Mouse (Mus musculus) lung, postnatal 0 days (tissue): Measurements from ENCODE around the gene Erc2.

Experiments used
- CTCF ChIP-seq: IDR thresholded peaks from 2 replicates; pipeline ENCODE4 v1.5.1; 2016; ENCODE audit warnings: antibody characterized with exemption, mild to moderate bottlenecking
- EP300 ChIP-seq: IDR thresholded peaks from 2 replicates; pipeline ENCODE4 v1.6.1; 2016; ENCODE audit warnings: antibody characterized with exemption, mild to moderate bottlenecking, control low read depth

DNA sequence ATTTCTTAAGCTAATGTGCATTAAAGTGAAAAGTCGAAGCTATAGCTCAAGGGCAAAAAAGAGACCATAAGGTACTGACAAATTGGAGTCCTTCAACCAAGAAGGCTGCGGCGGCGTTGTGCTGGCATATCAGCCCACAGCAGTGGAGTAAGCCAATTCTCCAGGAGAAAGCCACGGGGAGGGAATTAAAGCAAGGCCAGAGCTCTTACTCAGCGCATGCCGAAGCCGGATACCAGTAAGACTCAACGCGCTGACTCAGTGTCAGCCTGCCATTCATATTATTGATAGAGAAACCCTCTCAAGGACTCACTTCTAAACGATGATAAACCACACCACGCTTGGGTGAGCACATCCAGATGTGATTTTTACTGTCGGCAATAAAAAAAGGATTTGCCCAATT is 20.1 kb upstream of the Erc2 start:
- no peak for TF ChIP-seq CTCF
- TF ChIP-seq EP300 = no peak
